9 mouse cellular contexts compared by ENCODE assay signal in genomic region chr15:83500352-83500751, GRCm38 (mm10). TPM values are rescaled to one million over a fixed set of nuclear protein-coding genes. Genes with fewer than 3 reads are reported as not detected.
DNase-seq lines count a peak whose midpoint lies in the region; ATAC-seq and TF ChIP-seq lines count a peak whose summit lies in the region.
"Had no signal": no experiment of that assay in that cellular context is flagged by ENCODE, and none has a peak within 500 bp of the region (broad histone marks: within the 10 kb centered on the region; RNA-seq: fewer than 3 reads in every experiment).

No protein-coding gene starts in this region.

- no peaks in the 10 kb centered on the region for H3K27me3 ChIP-seq in kidney, adult 2 months (replicated peaks; ENCODE audit: control insufficient read depth, insufficient read depth, low read length)
- no peaks in the 10 kb centered on the region for H3K27me3 ChIP-seq in kidney, embryonic 15.5 days
- H3K27me3 ChIP-seq in spleen, adult 2 months (ENCODE audit: control insufficient read depth, insufficient read depth, low read length): no peaks in the 10 kb centered on the region
- no peaks in the 10 kb centered on the region for H3K27me3 ChIP-seq in hindbrain, embryonic 14.5 days (ENCODE audit: control insufficient read depth, insufficient read depth, low read length)

- no peak overlapping the region for H3K4me2 ChIP-seq in kidney, embryonic 15.5 days
- H3K4me2 ChIP-seq in hindbrain, embryonic 14.5 days (replicated peaks): no peak overlapping the region

- in situ Hi-C loops in ES-E14 (cut with MboI; ENCODE audit: low sequenced_read_pairs in 2 of 2, unreplicated experiment in 2 of 2): no loop called here

- no peak overlapping the region for H3K9ac ChIP-seq in kidney, embryonic 15.5 days
- no peak overlapping the region for H3K9ac ChIP-seq in ES-E14 (ENCODE audit: insufficient read depth, low read depth, low read length, poor library complexity, severe bottlenecking)
- no peak overlapping the region for H3K9ac ChIP-seq in hindbrain, embryonic 14.5 days

- no peak for TF ChIP-seq POLR2A in kidney, adult 2 months (IDR thresholded peaks at IDR 0.05; ENCODE audit: low read depth, low read length)
- TF ChIP-seq POLR2A in spleen, adult 2 months (IDR thresholded peaks at IDR 0.05; ENCODE audit: low read depth, low read length): no peak

- 66% methylated on average over 3 of the region's 3 CpGs for WGBS in kidney, adult 2 months
- 61% methylated on average over 3 of the region's 3 CpGs for WGBS in kidney, embryonic 15.5 days
- WGBS in spleen, adult 2 months: 70% methylated on average over 3 of the region's 3 CpGs
- 68% methylated on average over 3 of the region's 3 CpGs for WGBS in hindbrain, embryonic 14.5 days

- ATAC-seq in kidney, embryonic 15.5 days (replicated peaks; ENCODE audit: low FRiP score): no peak
- ATAC-seq in granulocyte monocyte progenitor cell, adult 5-6 weeks (replicated peaks; ENCODE audit: poor library complexity, severe bottlenecking): peak; percentile 61
- ATAC-seq in hindbrain, embryonic 14.5 days (ENCODE audit: low FRiP score): no peak

- H3K4me1 ChIP-seq in kidney, adult 2 months (ENCODE audit: control insufficient read depth, insufficient read depth, low read length): no peaks in the 10 kb centered on the region
- H3K4me1 ChIP-seq in kidney, embryonic 15.5 days: no peaks in the 10 kb centered on the region
- H3K4me1 ChIP-seq in ES-E14 (ENCODE audit: control insufficient read depth in 2 of 2, insufficient read depth in 2 of 2, low read length in 2 of 2, poor library complexity in 1 of 2): peaks cover 0 to 5% of the 10 kb centered on the region in 2 experiments; a peak in 2 of 4 replicates
- no peaks in the 10 kb centered on the region for H3K4me1 ChIP-seq in spleen, adult 2 months (ENCODE audit: control insufficient read depth, insufficient read depth, insufficient read length)
- no peaks in the 10 kb centered on the region for H3K4me1 ChIP-seq in hindbrain, embryonic 14.5 days (replicated peaks; ENCODE audit: control insufficient read depth, insufficient read depth, low read length)

- TF ChIP-seq CTCF in kidney, adult 2 months (conservative IDR thresholded peaks at IDR 0.05; ENCODE audit: insufficient read depth, insufficient read length, low read depth, low read length): peak; percentile 76
- TF ChIP-seq CTCF in spleen, adult 2 months (IDR thresholded peaks at IDR 0.05; ENCODE audit: extremely low read depth, insufficient read depth, insufficient read length, insufficient replicate concordance): peak; percentile 49; the same call in 1 of the 2 replicates

- DNase-seq in kidney, adult 2 months: peak; percentile 52
- peak; percentile 65 for DNase-seq in ES-E14 (ENCODE audit: low read depth, low spot score)
- DNase-seq in spleen, adult 2 months (ENCODE audit: low read depth in 1 of 2, low spot score in 2 of 2): peak in 1 of 2 experiments; percentile 43
- DNase-seq in left cerebral cortex, adult 8-10 months (ENCODE audit: low spot score in 2 of 2): no peak
- DNase-seq in ovary, adult 18-20 months (ENCODE audit: low spot score): no peak
- DNase-seq in hindbrain, embryonic 14.5 days (ENCODE audit: low spot score): no peak

- H3K4me3 ChIP-seq in kidney, adult 2 months (ENCODE audit: insufficient read depth, low read depth, low read length): no peak overlapping the region
- no peak overlapping the region for H3K4me3 ChIP-seq in kidney, embryonic 15.5 days (replicated peaks)
- no peak overlapping the region for H3K4me3 ChIP-seq in ES-E14 (ENCODE audit: insufficient read depth in 1 of 2, low read depth in 1 of 2, low read length in 2 of 2, poor library complexity in 1 of 2, severe bottlenecking in 1 of 2)
- no peak overlapping the region for H3K4me3 ChIP-seq in spleen, adult 2 months (ENCODE audit: extremely low read depth, insufficient read depth, insufficient read length)
- H3K4me3 ChIP-seq in hindbrain, embryonic 14.5 days (replicated peaks; ENCODE audit: low read length): no peak overlapping the region

- no peaks in the 10 kb centered on the region for H3K36me3 ChIP-seq in kidney, adult 2 months (ENCODE audit: control insufficient read depth, insufficient read depth, low read length)
- H3K36me3 ChIP-seq in kidney, embryonic 15.5 days: peaks cover 53% of the 10 kb centered on the region
- peaks cover 5% of the 10 kb centered on the region; the same call in 1 of the 2 replicates for H3K36me3 ChIP-seq in ES-E14 (ENCODE audit: control insufficient read depth, insufficient read depth, low read length, poor library complexity, severe bottlenecking)
- peaks cover 2% of the 10 kb centered on the region for H3K36me3 ChIP-seq in spleen, adult 2 months (ENCODE audit: control insufficient read depth, insufficient read depth, low read length)
- H3K36me3 ChIP-seq in hindbrain, embryonic 14.5 days (replicated peaks; ENCODE audit: control insufficient read depth, insufficient read depth): peaks cover 93% of the 10 kb centered on the region

- no peak overlapping the region for H3K27ac ChIP-seq in kidney, adult 2 months (ENCODE audit: insufficient read depth, low read depth, low read length)
- no peak overlapping the region for H3K27ac ChIP-seq in kidney, embryonic 15.5 days
- H3K27ac ChIP-seq in ES-E14 (ENCODE audit: insufficient read depth, low read depth, low read length, poor library complexity, severe bottlenecking): no peak overlapping the region
- H3K27ac ChIP-seq in spleen, adult 2 months (ENCODE audit: insufficient read depth, low read length): no peak overlapping the region
- no peak overlapping the region for H3K27ac ChIP-seq in hindbrain, embryonic 14.5 days

- H3K9me3 ChIP-seq in kidney, embryonic 15.5 days (replicated peaks): no peaks in the 10 kb centered on the region
- H3K9me3 ChIP-seq in ES-E14 (ENCODE audit: control insufficient read depth, insufficient read depth, low read depth, low read length): no peaks in the 10 kb centered on the region
- H3K9me3 ChIP-seq in hindbrain, embryonic 14.5 days (ENCODE audit: control insufficient read depth, low read length): no peaks in the 10 kb centered on the region

TF ChIP-seq in ES-E14, 5 proteins besides CTCF, POLR2A, EP300 and RAD21:
- TF ChIP-seq HCFC1 (IDR thresholded peaks at IDR 0.05; ENCODE audit: borderline replicate concordance, insufficient read depth, low read length): no peak
- no peak for TF ChIP-seq MAFK (IDR thresholded peaks at IDR 0.05; ENCODE audit: insufficient read depth, low read depth, low read length)
- TF ChIP-seq ZC3H11A (IDR thresholded peaks at IDR 0.05; ENCODE audit: borderline replicate concordance, low read depth, low read length): peak; percentile 37; the same call in 1 of the 2 replicates
- no peak for TF ChIP-seq ZNF384 (IDR thresholded peaks at IDR 0.05; ENCODE audit: low read depth, low read length)

RNA-seq across cellular contexts. Expression of gene Ttll1, which starts 10.3 kb away (rescaled TPM):
- 10.3 and 11.1 TPM in 2 replicates for polyA plus RNA-seq in kidney, adult 2 months (2012; rRNA removed)
- polyA plus RNA-seq in kidney, embryonic 15.5 days (2015; fragmentation: Nextera tagmentation; extraction: Ambion mirVana): 25.3 and 28.7 TPM in 2 replicates
- 5.3 and 7.2 TPM in 2 replicates for total RNA-seq in ES-E14 (2012; rRNA removed)
- total RNA-seq in granulocyte monocyte progenitor cell, adult 5-6 weeks (2014; fragmentation: Nextera tagmentation): 5.3 and 9.0 TPM in 2 replicates
- 2.8 and 4.6 TPM in 2 replicates for total RNA-seq in granulocyte monocyte progenitor cell, adult 5-6 weeks (2017)
- polyA plus RNA-seq in spleen, adult 2 months (2012; rRNA removed): 4.4 TPM in 2 replicates
- 10 to 100 TPM; 48.1 to 53.0 (median 49.1) TPM for total RNA-seq in left cerebral cortex, adult 8-10 months (2022)
- 59.5 and 74.7 TPM in 2 replicates for polyA plus RNA-seq in hindbrain, embryonic 14.5 days (2014; fragmentation: Nextera tagmentation; extraction: Ambion mirVana)

RNA-seq across cellular contexts. Expression of gene Bik, which starts 26.3 kb away (rescaled TPM):
- 18.9 and 20.8 TPM in 2 replicates for polyA plus RNA-seq in kidney, adult 2 months (2012; rRNA removed)
- polyA plus RNA-seq in kidney, embryonic 15.5 days (2015; fragmentation: Nextera tagmentation; extraction: Ambion mirVana): 10.6 and 11.0 TPM in 2 replicates
- total RNA-seq in ES-E14 (2012; rRNA removed): 2.5 and 4.4 TPM in 2 replicates
- total RNA-seq in granulocyte monocyte progenitor cell, adult 5-6 weeks (2014; fragmentation: Nextera tagmentation): not detected in 2 replicates
- not detected in 2 replicates for total RNA-seq in granulocyte monocyte progenitor cell, adult 5-6 weeks (2017)
- 3.7 and 4.7 TPM in 2 replicates for polyA plus RNA-seq in spleen, adult 2 months (2012; rRNA removed)
- under 1 TPM in 3 of 4 experiments, not detected in 1; 0.40 to 0.70 (median 0.54) TPM for total RNA-seq in left cerebral cortex, adult 8-10 months (2022)
- polyA plus RNA-seq in hindbrain, embryonic 14.5 days (2014; fragmentation: Nextera tagmentation; extraction: Ambion mirVana): 0.84 and 1.1 TPM in 2 replicates
- total RNA-seq: layer of hippocampus, postnatal 25 days had no signal

RNA-seq across cellular contexts. Expression of gene Pacsin2, which starts 35.9 kb away (rescaled TPM):
- 116 and 126 TPM in 2 replicates for polyA plus RNA-seq in kidney, adult 2 months (2012; rRNA removed)
- 74.6 and 76.4 TPM in 2 replicates for polyA plus RNA-seq in kidney, embryonic 15.5 days (2015; fragmentation: Nextera tagmentation; extraction: Ambion mirVana)
- total RNA-seq in ES-E14 (2012; rRNA removed): 43.8 and 67.7 TPM in 2 replicates
- total RNA-seq in granulocyte monocyte progenitor cell, adult 5-6 weeks (2014; fragmentation: Nextera tagmentation): 43.3 and 56.8 TPM in 2 replicates
- total RNA-seq in granulocyte monocyte progenitor cell, adult 5-6 weeks (2017): 65.2 and 91.1 TPM in 2 replicates
- polyA plus RNA-seq in spleen, adult 2 months (2012; rRNA removed): 27.4 and 27.6 TPM in 2 replicates
- 100 to 1,000 TPM in 2 of 4 experiments, 10 to 100 TPM in 2; 86.2 to 103 (median 98.5) TPM for total RNA-seq in left cerebral cortex, adult 8-10 months (2022)
- 20.5 and 21.5 TPM in 2 replicates for polyA plus RNA-seq in hindbrain, embryonic 14.5 days (2014; fragmentation: Nextera tagmentation; extraction: Ambion mirVana)

Comparison
In these comparisons a context has a peak if more than half of its experiments do, and no peak if none do; other contexts are left out.
1. DNase-seq: peak in kidney, adult 2 months (single experiment) and ES-E14 (single experiment); none in left cerebral cortex, adult 8-10 months (0 of 2), ovary, adult 18-20 months (single experiment) and hindbrain, embryonic 14.5 days (single experiment).